Mouse (Mus musculus) embryonic facial prominence, embryonic 11.5 days (tissue): Measurements from ENCODE around the gene Os9. TPM values are rescaled to one million over a fixed set of nuclear protein-coding genes. Genes with fewer than 3 reads are reported as not detected.

ENCODE experiments used
- ATAC-seq: fragments of 200-750 bp; cut with Nextera tagmentation; replicated peaks from 2 replicates; pipeline ENCODE4 v1.8.0; 2017; ENCODE audit warnings: low read depth; ENCODE audit not compliant: insufficient number of reproducible peaks, low FRiP score, low TSS enrichment
- DNase-seq: peaks from one replicate; pipeline ENCODE4 v3.0.0-alpha.2; 2015; ENCODE audit warnings: low spot score
- H3K27ac ChIP-seq: fragments of 300-500 bp; sonication (generic); replicated peaks from 2 replicates; pipeline ENCODE4 v1.5.1; 2014; ENCODE audit warnings: mild to moderate bottlenecking, low read depth, low read length, control low read depth
- H3K27me3 ChIP-seq: fragments of 300-500 bp; sonication (generic); 2 replicates; pipeline ENCODE4 v1.6.1; 2014; ENCODE audit warnings: mild to moderate bottlenecking, low read length, moderate library complexity, mixed read lengths; ENCODE audit not compliant: control insufficient read depth, insufficient read depth
- H3K36me3 ChIP-seq: fragments of 300-500 bp; sonication (generic); replicated peaks from 2 replicates; pipeline ENCODE4 v1.6.1; 2014; ENCODE audit warnings: low read depth, mild to moderate bottlenecking, low read length, moderate library complexity, mixed read lengths; ENCODE audit not compliant: control insufficient read depth, insufficient read depth
- H3K4me1 ChIP-seq: fragments of 300-500 bp; sonication (generic); 2 replicates; pipeline ENCODE4 v1.6.1; 2014; ENCODE audit warnings: low read length, mixed read lengths; ENCODE audit not compliant: control insufficient read depth, insufficient read depth
- H3K4me2 ChIP-seq: fragments of 300-500 bp; sonication (generic); 2 replicates; pipeline ENCODE4 v1.6.1; 2014; ENCODE audit warnings: low read depth, mild to moderate bottlenecking, control low read depth, low read length, moderate library complexity
- H3K4me3 ChIP-seq: fragments of 300-500 bp; sonication (generic); 2 replicates; pipeline ENCODE4 v1.5.1; 2014; ENCODE audit warnings: low read depth, low read length, control low read depth
- H3K9ac ChIP-seq: fragments of 300-500 bp; sonication (generic); replicated peaks from 2 replicates; pipeline ENCODE4 v1.6.1; 2014; ENCODE audit warnings: mild to moderate bottlenecking, control low read depth, low read length
- H3K9me3 ChIP-seq: fragments of 300-500 bp; sonication (generic); replicated peaks from 2 replicates; pipeline ENCODE4 v1.6.1; 2016; ENCODE audit warnings: mild to moderate bottlenecking, low read length, inconsistent platforms, mixed read lengths; ENCODE audit not compliant: control insufficient read depth
- WGBS: fragments of 180-500 bp; shearing (Covaris S2); extraction: QIAGEN DNeasy Blood & Tissue Kit; methylation state at CpG from one replicate; pipeline ENCODE4 v1.1.7; 2014; 5-methylcytosine and 5-hydroxymethylcytosine counted together
- polyA plus RNA-seq: library from polyadenylated mRNA; unstranded; fragments of >200 nt; fragmentation: Nextera tagmentation; extraction: Ambion mirVana; gene quantifications from 2 replicates; pipeline ENCODE4 v1.2.1, GENCODE M21; 2014

The Os9 gene
- polyA plus RNA-seq, 1 experiment from 2014 or later: 29.5 TPM

DNA sequence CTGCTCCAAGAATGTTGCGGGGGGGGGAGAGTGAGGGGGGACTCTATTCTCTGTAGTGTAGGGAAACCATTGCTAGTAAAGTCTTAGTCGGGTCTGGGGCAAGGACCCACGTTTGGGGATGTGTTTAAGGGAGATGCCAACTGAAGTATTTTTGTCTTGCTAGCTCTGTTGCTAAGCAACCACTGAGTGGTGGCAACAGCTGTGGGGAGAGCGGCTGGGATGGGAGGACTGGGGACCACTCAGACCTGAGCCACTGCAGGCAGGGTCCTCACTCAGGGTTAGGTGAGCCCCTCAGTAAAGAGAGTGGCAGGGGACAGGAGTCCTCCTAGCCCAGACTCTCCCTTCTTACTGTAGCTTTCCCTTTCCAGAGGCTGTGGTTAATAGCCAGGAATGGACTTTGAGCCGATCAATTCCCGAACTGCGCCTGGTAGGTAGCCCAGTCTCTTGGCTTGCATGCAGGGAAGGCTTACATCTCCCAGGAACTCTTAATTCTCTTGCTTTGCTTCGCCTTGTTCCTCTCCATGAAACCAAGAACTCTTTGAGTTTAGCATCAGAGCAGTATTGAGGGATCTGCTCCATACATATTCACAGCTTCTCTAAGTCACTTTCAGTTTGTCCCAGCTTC, 38.8 kb downstream of the Os9 start:
- WGBS: 33% methylated on average over 8 of the region's 8 CpGs
- no peaks in the 10 kb centered on the region for H3K36me3 ChIP-seq
- H3K9me3 ChIP-seq: no peaks in the 10 kb centered on the region
- ATAC-seq (no peak), DNase-seq (no peak)
- no peak overlapping the region for H3K4me2 ChIP-seq
- H3K4me3 ChIP-seq: no peak overlapping the region; the same call in 1 of the 2 replicates
- H3K9ac ChIP-seq: no peak overlapping the region
- no peak overlapping the region for H3K27ac ChIP-seq
- peaks cover 52% of the 10 kb centered on the region for H3K27me3 ChIP-seq
- H3K4me1 ChIP-seq: peaks cover 13% of the 10 kb centered on the region

GRCm38 (mm10) chr10:127080901-127081780, 39.8 kb downstream of the Os9 start:
- WGBS: 2% methylated on average over 48 of the region's 48 CpGs
- Histone ChIP-seq H3K9me3 (no peaks in the 10 kb centered on the region), H3K4me2 (peak overlapping the region; percentile 34), H3K27me3 (peaks cover 52% of the 10 kb centered on the region), H3K27ac (no peak overlapping the region), H3K4me1 (peaks cover 13% of the 10 kb centered on the region), H3K9ac (no peak overlapping the region), H3K36me3 (no peaks in the 10 kb centered on the region), H3K4me3 (peak overlapping the region; percentile 18)
- ATAC-seq (no peak), DNase-seq (no peak)

- H3K27ac ChIP-seq: no peak overlapping the region
- peak; percentile 10; the same call in 1 of the 2 replicates for ATAC-seq
- H3K9me3 ChIP-seq: no peaks in the 10 kb centered on the region
- 2% methylated on average over 66 of the region's 70 CpGs for WGBS
- no peaks in the 10 kb centered on the region for H3K36me3 ChIP-seq
- peaks cover 52% of the 10 kb centered on the region for H3K27me3 ChIP-seq
- H3K4me3 ChIP-seq: peak overlapping the region; percentile 63
- peak overlapping the region; percentile 50 for H3K9ac ChIP-seq
- H3K4me1 ChIP-seq: peaks cover 13% of the 10 kb centered on the region
- DNase-seq: no peak
- H3K4me2 ChIP-seq: peak overlapping the region; percentile 98
Measured at GRCm38 (mm10) chr10:127079665-127080391, 41.1 kb downstream of the Os9 start.

DNA sequence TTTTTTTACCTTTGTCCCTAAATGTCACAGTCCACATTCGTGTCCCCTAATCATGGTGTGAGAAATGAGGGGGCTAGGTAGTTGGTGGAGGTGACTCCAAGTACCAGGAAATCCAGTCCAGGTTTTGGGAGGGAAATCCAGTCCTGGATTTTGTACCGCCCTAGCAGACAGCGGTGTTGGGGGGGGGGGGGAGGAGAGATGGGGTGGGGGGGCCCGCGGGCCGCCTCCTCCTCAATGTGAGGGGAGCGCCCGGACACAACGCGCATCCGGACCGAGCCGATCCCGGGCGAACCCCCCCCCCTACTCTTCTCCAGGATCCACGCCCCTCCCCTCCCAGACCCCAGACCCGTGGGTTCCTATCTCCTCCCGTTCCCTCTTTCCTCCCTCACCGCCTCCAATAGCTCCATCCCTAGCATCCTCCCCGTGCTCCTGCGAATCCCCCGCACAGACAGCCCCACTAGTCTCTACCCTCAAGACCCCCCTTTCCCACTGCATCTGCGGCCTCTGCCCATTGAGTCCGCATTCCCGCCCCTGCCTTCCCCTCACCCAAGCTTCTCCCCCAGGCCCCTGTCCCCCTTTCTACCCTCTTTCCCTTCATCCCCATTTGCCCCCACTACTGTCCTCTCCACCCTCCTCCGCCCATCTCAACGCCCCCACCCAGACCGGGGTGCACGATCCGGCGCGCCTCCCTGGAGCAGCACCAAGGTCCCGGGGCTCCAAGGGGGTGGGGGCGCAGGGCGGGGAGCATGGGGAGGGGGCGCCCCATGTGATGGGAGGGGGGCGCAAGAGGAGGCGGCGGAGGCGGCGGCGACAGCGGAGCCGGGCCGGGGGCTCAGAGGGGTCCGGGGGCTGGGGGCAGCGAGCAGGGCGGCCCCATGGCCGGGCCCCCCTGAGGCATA, 42.0 kb downstream of the Os9 start:
- Histone ChIP-seq H3K27me3 (peaks cover 52% of the 10 kb centered on the region), H3K4me2 (peak overlapping the region; percentile 98), H3K9ac (peak overlapping the region; percentile 50), H3K4me1 (peaks cover 13% of the 10 kb centered on the region), H3K4me3 (peak overlapping the region; percentile 63), H3K36me3 (no peaks in the 10 kb centered on the region), H3K9me3 (no peaks in the 10 kb centered on the region), H3K27ac (no peak overlapping the region)
- ATAC-seq (peak; percentile 27), DNase-seq (peak; percentile 79)
- under 1% methylated on average over 43 of the region's 49 CpGs for WGBS

DNA sequence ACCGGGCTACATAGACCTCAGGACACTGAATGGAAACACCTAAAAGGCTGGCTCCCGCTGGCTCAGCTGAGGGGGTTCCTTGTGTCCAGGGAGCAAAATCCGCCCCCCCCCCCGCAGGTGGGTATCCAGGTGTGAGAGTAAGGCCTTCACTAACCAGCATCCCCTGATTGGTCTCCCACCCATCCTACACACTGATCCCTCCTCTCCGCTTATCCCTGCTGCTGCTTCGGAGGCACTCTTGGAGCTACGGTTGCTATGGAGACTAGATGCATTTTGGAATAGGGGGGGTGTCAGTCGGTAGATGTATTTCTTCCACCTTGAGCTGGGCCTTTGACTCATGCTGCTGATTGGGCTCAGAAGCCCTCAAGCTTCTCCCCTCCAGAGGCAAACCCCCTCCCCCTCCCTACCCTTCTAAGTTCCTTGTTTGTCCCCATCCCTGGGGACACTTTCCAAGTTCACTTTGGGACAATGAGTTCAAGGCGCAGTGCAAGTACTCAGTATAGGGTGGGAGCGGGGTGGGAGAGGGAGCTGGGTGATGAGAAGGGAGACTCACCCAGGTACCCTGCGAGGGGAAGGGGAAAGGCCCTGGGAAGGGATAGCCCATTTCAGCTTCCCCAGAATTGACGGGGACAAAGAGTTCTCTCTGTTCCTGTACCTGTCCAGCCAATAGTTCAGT, 42.8 kb downstream of the Os9 start:
- H3K36me3 ChIP-seq: no peaks in the 10 kb centered on the region
- no peaks in the 10 kb centered on the region for H3K9me3 ChIP-seq
- DNase-seq (no peak), ATAC-seq (peak; percentile 27; the same call in 1 of the 2 replicates)
- H3K27me3 ChIP-seq: peaks cover 47% of the 10 kb centered on the region
- 2% methylated on average over 11 of the region's 12 CpGs for WGBS
- H3K4me2 ChIP-seq: peak overlapping the region; percentile 98
- peaks cover 13% of the 10 kb centered on the region for H3K4me1 ChIP-seq
- no peak overlapping the region for H3K27ac ChIP-seq
- H3K9ac ChIP-seq: no peak overlapping the region
- peak overlapping the region; percentile 63 for H3K4me3 ChIP-seq

DNA sequence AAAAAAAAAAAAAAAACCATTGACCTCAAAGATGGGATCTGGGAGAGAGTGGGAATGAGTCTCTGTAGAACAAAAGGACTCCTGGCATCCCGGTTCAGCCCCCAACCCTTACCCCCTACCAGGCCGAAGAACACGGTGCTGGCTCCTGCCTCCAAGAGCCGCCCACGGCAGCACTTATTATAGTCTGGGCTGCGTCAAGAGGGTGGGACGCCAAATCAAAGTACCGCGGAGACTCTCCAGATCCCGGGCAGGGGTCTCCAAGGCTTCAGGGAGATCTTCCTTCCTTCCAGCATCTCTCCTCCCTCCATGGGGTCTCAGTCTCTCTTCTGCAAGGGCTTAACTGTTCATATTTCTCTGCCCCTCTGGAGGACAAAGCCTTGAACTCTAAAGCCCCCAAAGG, 43.4 kb downstream of the Os9 start:
- H3K27me3 ChIP-seq: peaks cover 41% of the 10 kb centered on the region
- 8% methylated on average over 10 of the region's 10 CpGs for whole genome bisulfite sequencing

GRCm38 (mm10) chr10:127076082-127076481, 44.8 kb downstream of the Os9 start:
- Histone ChIP-seq H3K4me3 (no peak overlapping the region), H3K27ac (no peak overlapping the region), H3K9ac (no peak overlapping the region), H3K36me3 (no peaks in the 10 kb centered on the region), H3K9me3 (no peaks in the 10 kb centered on the region), H3K27me3 (peaks cover 28% of the 10 kb centered on the region), H3K4me1 (peaks cover 7% of the 10 kb centered on the region), H3K4me2 (no peak overlapping the region)
- ATAC-seq (no peak), DNase-seq (no peak)
- 50% methylated on average over 4 of the region's 4 CpGs for WGBS

More for the DNA sequence above, 43.4 kb downstream of the Os9 start:
- Histone ChIP-seq H3K9ac (peak overlapping the region; percentile 22; the same call in 1 of the 2 replicates), H3K4me1 (peaks cover 13% of the 10 kb centered on the region), H3K36me3 (no peaks in the 10 kb centered on the region), H3K27ac (no peak overlapping the region), H3K9me3 (no peaks in the 10 kb centered on the region), H3K4me3 (no peak overlapping the region), H3K4me2 (no peak overlapping the region)
- ATAC-seq (no peak), DNase-seq (no peak)
